Mouse (Mus musculus) c-Kit-positive CD71-positive TER-119-positive erythroid progenitor cells, embryonic 14.5 days (primary cell): ENCODE measurements around the gene Myh7b.
"Not testable (repeated sequence)": the region's sequence is repeated elsewhere in the genome, so short reads cannot be mapped to it uniquely, and the experiment has no call there.

ENCODE experiments used
- DNase-seq: peaks from one replicate; pipeline ENCODE4 v3.0.0-alpha.2; 2013; ENCODE audit warnings: low spot score

Gene Myh7b

GRCm38 (mm10) chr2:155604560-155605235 is 6.3 kb upstream of the Myh7b start:
- peak; percentile 86 for DNase-seq

- DNase-seq, result not testable (repeated sequence)
Measured at GRCm38 (mm10) chr2:155605236-155605589, 5.8 kb upstream of the Myh7b start.

- DNase-seq, result no peak
Measured at GRCm38 (mm10) chr2:155606360-155606759, 4.7 kb upstream of the Myh7b start.

- peak; percentile 72 for DNase-seq
Measured at GRCm38 (mm10) chr2:155611834-155612550, 980 bp downstream of the Myh7b start.

- peak; percentile 97 for DNase-seq
Measured at GRCm38 (mm10) chr2:155613326-155613755, 2.3 kb downstream of the Myh7b start.

GRCm38 (mm10) chr2:155613953-155614352 is 2.9 kb downstream of the Myh7b start:
- peak; percentile 58 for DNase-seq

GRCm38 (mm10) chr2:155616971-155617370 is 6.0 kb downstream of the Myh7b start:
- no peak for DNase-seq

- peak; percentile 85 for DNase-seq
Measured at GRCm38 (mm10) chr2:155619817-155620216, 8.8 kb downstream of the Myh7b start.

- DNase-seq, result no peak
Measured at GRCm38 (mm10) chr2:155622606-155623005, 11.6 kb downstream of the Myh7b start.

GRCm38 (mm10) chr2:155623996-155624395 is 13.0 kb downstream of the Myh7b start:
- no peak for DNase-seq

- peak; percentile 80 for DNase-seq
Measured at GRCm38 (mm10) chr2:155624730-155625129, 13.7 kb downstream of the Myh7b start.

- DNase-seq, result no peak
Measured at GRCm38 (mm10) chr2:155626277-155626676, 15.3 kb downstream of the Myh7b start.

- DNase-seq, result peak; percentile 76
Measured at GRCm38 (mm10) chr2:155627030-155627738, 16.2 kb downstream of the Myh7b start.

- DNase-seq, result no peak
Measured at GRCm38 (mm10) chr2:155628112-155628511, 17.1 kb downstream of the Myh7b start.

- no peak for DNase-seq
Measured at GRCm38 (mm10) chr2:155628519-155628918, 17.5 kb downstream of the Myh7b start.

GRCm38 (mm10) chr2:155629231-155629661 is 18.2 kb downstream of the Myh7b start:
- DNase-seq, result no peak

GRCm38 (mm10) chr2:155630153-155630552 is 19.1 kb downstream of the Myh7b start:
- no peak for DNase-seq

- no peak for DNase-seq
Measured at GRCm38 (mm10) chr2:155630590-155631416, 19.8 kb downstream of the Myh7b start.

GRCm38 (mm10) chr2:155632138-155632936 is 21.3 kb downstream of the Myh7b start:
- DNase-seq, result no peak

GRCm38 (mm10) chr2:155633121-155633520 is 22.1 kb downstream of the Myh7b start:
- no peak for DNase-seq

- DNase-seq, result no peak
Measured at GRCm38 (mm10) chr2:155633731-155634130, 22.7 kb downstream of the Myh7b start.
